Mouse (Mus musculus): ENCODE measurements around the gene Bcl6. TPM values are rescaled to one million over a fixed set of nuclear protein-coding genes. Genes with fewer than 3 reads are reported as not detected.
A peak's percentile ranks its signal among the peaks of the same experiment; 100 is the strongest.

The Bcl6 gene
- polyA plus RNA-seq, 1 experiment from 2014 or later, result 0.48 TPM

DNA sequence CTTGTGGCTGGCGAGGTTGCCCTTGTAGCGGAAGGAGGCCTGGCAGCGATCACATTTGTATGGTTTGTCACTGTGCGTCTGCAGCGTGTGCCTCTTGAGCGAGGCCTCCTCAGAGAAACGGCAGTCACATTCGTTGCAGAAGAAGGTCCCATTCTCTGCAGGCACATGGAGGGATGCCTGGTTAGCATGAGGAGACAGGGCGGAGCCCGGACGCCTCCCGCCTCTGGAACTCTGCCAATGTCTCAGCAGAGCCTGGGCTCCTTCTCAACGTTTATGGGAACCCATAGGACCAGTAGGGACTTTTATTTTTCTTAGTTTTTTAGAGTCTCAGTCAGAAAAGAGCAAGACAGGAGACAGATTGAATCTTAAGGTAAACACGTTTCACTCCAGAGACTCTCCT is 18.7 kb downstream of the Bcl6 start:
- Histone ChIP-seq H3K4me3 (replicated peaks) (no peak overlapping the region), H3K9ac (replicated peaks) (no peak overlapping the region), H3K27me3 (no peaks in the 10 kb centered on the region), H3K9me3 (no peaks in the 10 kb centered on the region), H3K27ac (no peak overlapping the region), H3K4me2 (no peak overlapping the region), H3K4me1 (replicated peaks) (peaks cover 13% of the 10 kb centered on the region), H3K36me3 (no peaks in the 10 kb centered on the region; the same call in 1 of the 2 replicates)
- no peak for ATAC-seq (ENCODE audit: insufficient number of reproducible peaks, insufficient read depth, low FRiP score, low TSS enrichment, low read depth)
- WGBS, result 78% methylated on average over 14 of the region's 14 CpGs

GRCm38 (mm10) chr16:23968888-23969287 is 19.8 kb downstream of the Bcl6 start:
- no peaks in the 10 kb centered on the region for H3K27me3 ChIP-seq
- no peak overlapping the region for H3K9ac ChIP-seq (replicated peaks)
- H3K36me3 ChIP-seq, result no peaks in the 10 kb centered on the region; the same call in 1 of the 2 replicates
- WGBS, result 70% methylated on average over 4 of the region's 4 CpGs
- peaks cover 16% of the 10 kb centered on the region for H3K4me1 ChIP-seq (replicated peaks)
- H3K4me2 ChIP-seq, result no peak overlapping the region
- no peak for ATAC-seq (ENCODE audit: insufficient number of reproducible peaks, insufficient read depth, low FRiP score, low TSS enrichment, low read depth)
- H3K4me3 ChIP-seq (replicated peaks), result no peak overlapping the region
- H3K27ac ChIP-seq, result no peak overlapping the region
- no peaks in the 10 kb centered on the region for H3K9me3 ChIP-seq

DNA sequence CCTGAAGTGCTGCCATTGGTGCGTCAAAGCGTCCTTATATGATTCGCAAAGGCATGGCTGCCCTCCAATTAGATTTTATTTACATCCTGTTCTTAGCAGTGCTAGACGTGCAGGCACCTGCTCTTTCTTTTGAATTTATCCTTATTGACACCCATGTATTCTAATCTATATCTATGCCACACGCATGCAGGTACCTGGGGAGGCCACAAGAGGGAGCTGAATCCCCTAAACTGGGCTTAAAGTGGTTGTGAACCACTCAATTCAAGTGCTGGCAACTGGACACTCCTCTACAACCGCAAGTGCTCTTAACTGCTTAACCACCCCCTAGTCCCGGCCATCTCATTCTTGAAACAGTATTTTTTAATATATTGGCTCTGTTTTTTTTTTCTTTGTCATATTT is 21.4 kb downstream of the Bcl6 start:
- no peaks in the 10 kb centered on the region for H3K27me3 ChIP-seq
- no peaks in the 10 kb centered on the region; the same call in 1 of the 2 replicates for H3K36me3 ChIP-seq
- 83% methylated on average over 7 of the region's 7 CpGs for WGBS
- H3K4me3 ChIP-seq (replicated peaks), result no peak overlapping the region
- H3K4me1 ChIP-seq (replicated peaks), result peaks cover 7% of the 10 kb centered on the region
- H3K9ac ChIP-seq (replicated peaks), result no peak overlapping the region
- no peak overlapping the region for H3K4me2 ChIP-seq
- no peak for ATAC-seq (ENCODE audit: insufficient number of reproducible peaks, insufficient read depth, low FRiP score, low TSS enrichment, low read depth)
- H3K9me3 ChIP-seq, result no peaks in the 10 kb centered on the region
- H3K27ac ChIP-seq, result no peak overlapping the region

GRCm38 (mm10) chr16:23966066-23966465 is 22.6 kb downstream of the Bcl6 start:
- H3K4me3 ChIP-seq (replicated peaks), result no peak overlapping the region
- no peak overlapping the region for H3K4me2 ChIP-seq
- H3K9me3 ChIP-seq, result no peaks in the 10 kb centered on the region
- no peak overlapping the region for H3K9ac ChIP-seq (replicated peaks)
- no peak for ATAC-seq (ENCODE audit: insufficient number of reproducible peaks, insufficient read depth, low FRiP score, low TSS enrichment, low read depth)
- 81% methylated on average over 14 of the region's 14 CpGs for WGBS
- H3K27ac ChIP-seq, result no peak overlapping the region
- H3K4me1 ChIP-seq (replicated peaks), result peaks cover 3% of the 10 kb centered on the region
- no peaks in the 10 kb centered on the region for H3K27me3 ChIP-seq
- no peaks in the 10 kb centered on the region; the same call in 1 of the 2 replicates for H3K36me3 ChIP-seq

- peaks cover 3% of the 10 kb centered on the region for H3K4me1 ChIP-seq (replicated peaks)
- WGBS, result 81% methylated on average over 14 of the region's 14 CpGs
- no peak for ATAC-seq (ENCODE audit: insufficient number of reproducible peaks, insufficient read depth, low FRiP score, low TSS enrichment, low read depth)
- no peaks in the 10 kb centered on the region for H3K27me3 ChIP-seq
- no peak overlapping the region for H3K4me3 ChIP-seq (replicated peaks)
- H3K36me3 ChIP-seq, result no peaks in the 10 kb centered on the region; the same call in 1 of the 2 replicates
- no peak overlapping the region for H3K27ac ChIP-seq
- H3K4me2 ChIP-seq, result no peak overlapping the region
- no peak overlapping the region for H3K9ac ChIP-seq (replicated peaks)
- H3K9me3 ChIP-seq, result no peaks in the 10 kb centered on the region
Measured at GRCm38 (mm10) chr16:23964706-23965367, 23.8 kb downstream of the Bcl6 start.

DNA sequence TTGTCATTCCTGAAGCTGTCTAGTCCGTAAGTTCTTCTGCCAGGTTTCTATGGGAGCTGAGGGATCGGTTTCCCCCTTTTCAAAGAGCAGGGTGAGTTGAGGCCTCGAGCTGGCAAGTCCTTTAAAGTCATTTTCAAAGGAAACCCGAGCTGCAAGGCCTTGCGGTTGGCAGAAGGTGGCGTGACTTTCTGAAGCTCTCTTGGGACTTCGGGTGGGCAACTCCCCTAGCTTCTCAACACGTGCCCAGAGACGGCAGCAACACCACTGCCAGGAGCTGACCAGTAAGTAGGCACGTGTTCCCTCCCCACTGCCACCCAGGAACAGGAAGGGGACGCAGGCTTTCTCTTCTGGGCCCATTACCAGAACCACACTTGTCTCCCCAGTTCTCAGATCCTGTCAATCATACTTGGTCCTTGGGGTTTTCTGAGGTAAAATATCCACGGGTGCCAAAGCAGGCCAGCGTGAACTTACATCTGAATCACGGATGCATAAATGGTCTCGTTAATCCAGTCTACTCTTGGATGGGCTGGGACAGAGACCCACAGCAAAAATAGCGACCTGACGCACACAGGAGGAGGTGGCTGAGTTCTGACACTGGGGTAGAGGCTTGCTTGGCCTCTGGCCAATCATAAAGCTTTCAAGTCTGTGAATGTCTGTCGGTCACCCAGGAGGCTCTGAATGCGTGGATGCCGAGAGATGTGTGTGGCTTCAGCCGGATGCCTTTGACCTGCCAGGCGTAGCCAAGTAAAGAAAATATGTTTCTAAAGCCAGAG is 24.6 kb downstream of the Bcl6 start:
- H3K36me3 ChIP-seq, result no peaks in the 10 kb centered on the region; the same call in 1 of the 2 replicates

GRCm38 (mm10) chr16:23962401-23962800 is 26.3 kb downstream of the Bcl6 start:
- no peak overlapping the region for H3K4me3 ChIP-seq (replicated peaks)
- no peak overlapping the region for H3K27ac ChIP-seq
- H3K36me3 ChIP-seq, result no peaks in the 10 kb centered on the region
- H3K27me3 ChIP-seq, result no peaks in the 10 kb centered on the region
- H3K4me2 ChIP-seq, result no peak overlapping the region
- ATAC-seq (ENCODE audit: insufficient number of reproducible peaks, insufficient read depth, low FRiP score, low TSS enrichment, low read depth), result no peak
- H3K4me1 ChIP-seq (replicated peaks), result peaks cover 3% of the 10 kb centered on the region; the same call in 1 of the 2 replicates
- H3K9me3 ChIP-seq, result no peaks in the 10 kb centered on the region
- no peak overlapping the region for H3K9ac ChIP-seq (replicated peaks)
- 80% methylated on average over 2 of the region's 2 CpGs for WGBS

More for the DNA sequence above, 24.6 kb downstream of the Bcl6 start:
- H3K4me1 ChIP-seq (replicated peaks), result peaks cover 3% of the 10 kb centered on the region; the same call in 1 of the 2 replicates
- no peaks in the 10 kb centered on the region for H3K27me3 ChIP-seq
- no peak overlapping the region for H3K4me3 ChIP-seq (replicated peaks)
- no peak overlapping the region for H3K27ac ChIP-seq
- ATAC-seq (ENCODE audit: insufficient number of reproducible peaks, insufficient read depth, low FRiP score, low TSS enrichment, low read depth), result no peak
- WGBS, result 63% methylated on average over 22 of the region's 22 CpGs
- H3K9ac ChIP-seq (replicated peaks), result no peak overlapping the region
- no peak overlapping the region for H3K4me2 ChIP-seq
- H3K9me3 ChIP-seq, result no peaks in the 10 kb centered on the region

DNA sequence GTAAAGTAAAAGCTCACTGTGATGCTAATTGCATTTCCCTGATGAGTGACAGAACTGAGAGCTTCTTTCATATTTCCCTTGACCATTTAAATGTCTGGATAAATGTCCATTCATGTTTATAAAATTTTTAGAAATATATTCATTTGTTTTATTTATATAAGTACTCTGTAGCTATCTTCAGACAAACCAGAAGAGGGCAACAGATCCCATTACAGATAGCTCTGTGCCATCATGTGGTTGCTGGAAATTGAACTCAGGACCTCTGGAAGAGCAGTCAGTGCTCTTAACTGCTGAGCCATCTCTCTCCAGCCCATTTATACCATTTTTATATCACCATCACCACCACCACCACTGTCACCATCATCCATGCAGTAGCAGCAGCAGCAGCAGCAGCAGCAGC is 29.7 kb downstream of the Bcl6 start:
- H3K4me1 ChIP-seq (replicated peaks), result no peaks in the 10 kb centered on the region
- H3K4me3 ChIP-seq (replicated peaks), result no peak overlapping the region
- H3K4me2 ChIP-seq, result no peak overlapping the region
- H3K27ac ChIP-seq, result no peak overlapping the region
- H3K9me3 ChIP-seq, result no peaks in the 10 kb centered on the region
- no peak overlapping the region for H3K9ac ChIP-seq (replicated peaks)
- H3K36me3 ChIP-seq, result no peaks in the 10 kb centered on the region
- H3K27me3 ChIP-seq, result no peaks in the 10 kb centered on the region
- no peak for ATAC-seq (ENCODE audit: insufficient number of reproducible peaks, insufficient read depth, low FRiP score, low TSS enrichment, low read depth)

GRCm38 (mm10) chr16:23953959-23954260 is 34.7 kb downstream of the Bcl6 start:
- 12% methylated on average over 1 of the region's 1 CpGs for WGBS
- Histone ChIP-seq H3K4me1 (replicated peaks) (no peaks in the 10 kb centered on the region), H3K9ac (replicated peaks) (no peak overlapping the region), H3K4me3 (replicated peaks) (no peak overlapping the region), H3K27me3 (no peaks in the 10 kb centered on the region), H3K36me3 (no peaks in the 10 kb centered on the region), H3K9me3 (no peaks in the 10 kb centered on the region), H3K27ac (no peak overlapping the region), H3K4me2 (no peak overlapping the region)
- ATAC-seq (ENCODE audit: insufficient number of reproducible peaks, insufficient read depth, low FRiP score, low TSS enrichment, low read depth), result no peak

DNA sequence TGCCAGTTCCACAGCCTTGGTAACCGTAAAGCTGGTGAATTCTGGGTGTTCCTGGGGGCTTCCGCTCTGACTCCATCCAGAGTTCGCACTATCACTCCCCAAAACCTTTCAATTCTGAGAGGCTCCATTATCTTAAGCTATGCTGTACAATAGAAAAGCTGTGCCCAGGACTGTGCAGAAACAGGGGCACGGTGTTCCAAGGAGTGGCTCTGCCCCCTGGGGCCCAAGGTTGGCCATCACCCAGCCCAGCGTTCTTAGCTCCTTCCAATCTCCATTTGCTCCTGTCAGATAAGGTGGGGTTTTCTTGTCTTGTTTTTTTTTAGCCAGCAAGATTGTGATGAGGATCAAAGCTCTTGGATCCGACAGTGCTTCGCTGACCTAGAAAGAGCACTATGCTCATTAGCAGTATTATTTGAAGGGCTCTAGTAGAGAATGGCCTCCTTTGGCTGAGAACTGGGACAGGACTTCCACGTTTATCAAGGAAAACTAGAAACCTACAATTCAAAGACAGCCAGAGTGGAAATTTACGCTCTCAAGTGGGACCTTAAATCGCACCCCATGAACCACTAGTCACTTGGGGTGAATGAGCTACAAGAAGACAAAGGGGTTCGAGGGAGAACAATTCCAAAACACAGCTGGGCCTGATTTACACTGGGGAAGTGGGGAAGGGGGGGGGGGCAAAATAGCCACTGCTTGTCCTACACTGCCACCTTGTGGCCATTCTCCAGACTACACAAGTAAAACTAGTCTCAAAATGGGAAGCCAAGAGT is 35.3 kb downstream of the Bcl6 start:
- no peak overlapping the region for H3K9ac ChIP-seq (replicated peaks)
- H3K27me3 ChIP-seq, result no peaks in the 10 kb centered on the region
- H3K4me1 ChIP-seq (replicated peaks), result no peaks in the 10 kb centered on the region
- 51% methylated on average over 11 of the region's 11 CpGs for WGBS
- H3K9me3 ChIP-seq, result no peaks in the 10 kb centered on the region
- H3K27ac ChIP-seq, result no peak overlapping the region
- H3K4me3 ChIP-seq (replicated peaks), result no peak overlapping the region
- H3K4me2 ChIP-seq, result no peak overlapping the region
- H3K36me3 ChIP-seq, result no peaks in the 10 kb centered on the region
- no peak for ATAC-seq (ENCODE audit: insufficient number of reproducible peaks, insufficient read depth, low FRiP score, low TSS enrichment, low read depth)

GRCm38 (mm10) chr16:23952101-23952727 is 36.4 kb downstream of the Bcl6 start:
- no peaks in the 10 kb centered on the region for H3K36me3 ChIP-seq
- H3K27ac ChIP-seq, result no peak overlapping the region
- no peaks in the 10 kb centered on the region for H3K9me3 ChIP-seq
- no peaks in the 10 kb centered on the region for H3K4me1 ChIP-seq (replicated peaks)
- 0 out of 2 replicates have a peak, but pooled peaks have one; percentile 21 for ATAC-seq (ENCODE audit: insufficient number of reproducible peaks, insufficient read depth, low FRiP score, low TSS enrichment, low read depth)
- no peaks in the 10 kb centered on the region for H3K27me3 ChIP-seq
- WGBS, result 84% methylated on average over 4 of the region's 4 CpGs
- no peak overlapping the region for H3K9ac ChIP-seq (replicated peaks)
- H3K4me2 ChIP-seq, result no peak overlapping the region
- no peak overlapping the region for H3K4me3 ChIP-seq (replicated peaks)
